Mouse (Mus musculus) thymus, adult 18-20 months (tissue): Measurements from ENCODE around the gene Miip.
"Not testable (repeated sequence)": the region's sequence is repeated elsewhere in the genome, so short reads cannot be mapped to it uniquely, and the experiment has no call there.

Experiments
- DNase-seq, 2 experiments: peaks; one replicate each; pipeline ENCODE4 v3.0.0; 2022; ENCODE audit warnings: mixed read lengths in 2 of 2

Gene Miip

GRCm38 (mm10) chr4:147867563-147868449, 810 bp downstream of the Miip start:
- no peak for DNase-seq

DNA sequence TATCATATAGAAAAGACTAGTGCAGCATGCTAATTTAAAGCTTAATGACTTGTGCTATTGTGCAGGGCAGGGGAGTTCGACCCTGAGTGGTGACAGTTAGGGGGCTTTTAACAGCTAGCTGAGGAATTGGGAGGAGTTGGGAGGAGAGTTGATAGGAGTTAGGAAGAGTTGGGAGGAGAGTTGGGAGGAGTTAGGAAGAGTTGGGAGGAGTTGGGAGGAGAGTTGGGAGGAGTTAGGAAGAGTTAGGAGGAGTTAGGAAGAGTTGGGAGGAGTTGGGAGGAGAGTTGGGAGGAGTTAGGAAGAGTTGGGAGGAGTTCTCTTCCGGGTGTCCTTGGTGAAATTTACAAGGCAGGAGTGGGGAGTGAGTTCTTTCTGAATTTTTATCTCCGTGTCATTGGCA, 1.8 kb downstream of the Miip start:
- not testable (repeated sequence) for DNase-seq

GRCm38 (mm10) chr4:147866056-147866455, 2.6 kb downstream of the Miip start:
- no peak for DNase-seq

DNA sequence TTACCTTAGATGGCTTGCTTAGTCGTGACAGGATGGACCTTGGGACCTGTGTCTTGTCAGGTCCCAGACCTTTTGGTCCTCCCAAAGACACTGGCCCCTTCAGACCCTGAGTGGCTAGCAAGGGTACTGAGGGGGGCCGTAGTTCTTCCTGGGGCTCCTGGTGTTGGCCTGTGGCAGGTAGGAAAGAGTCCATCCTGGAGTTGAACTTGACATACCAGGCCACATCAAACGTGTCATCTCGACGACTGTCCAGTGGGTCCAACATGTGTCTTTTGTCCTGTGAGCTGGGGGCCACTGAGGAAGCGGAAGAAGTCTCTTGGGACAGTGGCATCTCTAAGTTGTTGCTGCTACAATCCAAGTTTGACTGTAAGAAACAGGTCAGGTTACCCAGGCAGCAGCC, 3.0 kb downstream of the Miip start:
- no peak for DNase-seq

DNA sequence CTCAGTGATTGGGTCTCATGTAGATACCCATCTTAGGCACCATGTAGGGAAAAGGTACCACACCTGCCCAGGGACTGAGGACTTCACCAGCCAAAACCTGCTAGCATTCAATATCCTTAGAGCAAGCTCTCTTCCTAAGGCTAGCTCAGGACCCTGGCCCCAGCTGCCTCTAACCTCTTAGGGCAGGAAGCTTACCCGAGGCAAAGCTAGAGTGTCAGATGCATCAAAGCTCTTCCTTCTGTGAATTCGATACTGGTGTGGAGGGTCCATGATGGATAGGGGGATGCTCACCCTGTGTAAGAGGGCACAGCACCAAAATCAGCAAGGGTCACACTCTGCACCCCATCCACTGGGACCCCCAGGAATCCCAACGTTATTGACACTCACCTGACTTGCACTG, 6.6 kb downstream of the Miip start:
- DNase-seq, result no peak

DNA sequence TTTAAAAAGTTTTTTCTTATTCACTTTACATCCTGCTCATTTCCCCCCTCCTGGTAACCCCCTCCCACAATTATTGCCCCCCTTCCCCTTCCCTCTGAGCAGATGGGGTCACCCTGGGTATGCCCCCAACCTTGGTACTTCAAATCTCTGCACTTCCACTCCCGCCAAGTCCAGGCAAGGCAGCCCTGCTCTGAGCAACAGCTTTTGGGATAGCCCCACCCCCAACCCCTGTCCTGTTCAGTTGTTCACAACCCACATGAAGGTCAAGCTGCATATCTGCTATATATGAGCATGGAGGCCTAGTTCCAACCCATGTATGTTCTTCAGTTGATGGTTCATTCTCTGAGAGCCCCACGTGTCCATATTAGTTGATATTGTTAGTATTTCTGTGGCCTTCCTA, 17.8 kb downstream of the Miip start:
- DNase-seq, result no peak

DNA sequence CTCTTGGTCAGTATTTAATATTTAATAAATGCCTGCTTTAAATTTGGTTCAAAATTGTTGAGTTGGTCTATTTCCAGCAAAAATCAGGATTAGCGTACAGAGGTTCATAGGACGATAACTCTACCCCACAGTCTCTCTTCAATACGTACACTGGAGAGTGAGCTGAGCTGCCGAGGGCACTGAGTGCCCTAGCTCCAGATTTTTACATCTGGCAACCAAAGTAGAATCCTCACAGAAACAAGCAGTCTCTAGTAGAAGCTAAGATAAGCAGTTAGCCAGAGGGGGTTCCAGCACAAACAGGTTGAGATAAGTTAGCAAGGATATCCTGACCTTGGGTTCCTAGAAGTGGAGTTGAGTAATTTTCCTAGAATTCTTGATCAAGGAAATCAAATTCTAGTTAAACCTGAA, 20.0 kb downstream of the Miip start:
- DNase-seq, result no peak

DNA sequence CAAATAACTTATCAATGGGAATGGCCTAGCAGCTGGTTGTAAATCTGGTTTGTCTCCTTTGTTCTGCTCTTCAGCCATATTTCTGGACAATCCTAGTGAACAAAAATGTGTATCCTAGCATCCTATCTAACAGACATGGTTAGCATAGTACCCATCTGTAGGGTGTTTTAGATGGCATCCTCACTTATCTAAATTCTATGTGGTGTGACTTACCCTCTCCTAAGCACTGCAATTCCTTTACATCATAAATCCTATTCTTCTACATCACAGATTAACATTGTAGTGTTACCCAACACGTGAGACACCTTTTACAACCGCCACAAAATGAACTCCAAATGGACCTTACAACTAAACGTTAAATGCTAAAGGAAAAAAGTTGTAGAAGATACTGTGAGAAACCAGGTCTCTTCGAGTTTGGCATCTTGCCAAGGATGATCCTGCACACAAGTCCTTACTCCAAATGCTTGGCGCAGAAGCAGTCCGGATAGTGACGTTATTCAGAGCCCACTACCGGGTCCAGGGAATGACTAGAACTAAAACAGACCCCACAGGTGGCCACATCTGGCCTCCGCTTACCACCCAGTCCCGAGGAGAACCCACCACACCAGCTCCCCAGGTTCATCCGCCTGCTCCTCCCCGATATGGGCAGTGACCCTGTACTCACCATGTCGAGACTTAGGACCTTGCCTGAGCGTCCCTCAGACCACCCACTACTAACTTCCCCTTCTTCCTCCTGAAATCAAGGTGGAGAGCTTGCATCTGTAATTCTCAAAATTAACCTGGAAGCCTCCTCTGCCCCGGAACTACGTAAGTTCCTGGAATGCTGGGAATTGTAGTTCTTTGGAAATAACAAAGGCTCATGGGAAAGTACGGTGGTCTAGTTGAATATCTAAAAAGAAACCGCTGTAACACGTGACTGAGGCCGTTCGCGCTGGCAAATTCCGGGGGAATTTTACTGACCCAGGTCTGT, 20.7 kb downstream of the Miip start, which contains the start of gene Zfp933:
TSS of gene Zfp933 (minus strand) at position 753 of the 970 bp plus-strand sequence.
- DNase-seq, result peak; percentile 30 to 51

DNA sequence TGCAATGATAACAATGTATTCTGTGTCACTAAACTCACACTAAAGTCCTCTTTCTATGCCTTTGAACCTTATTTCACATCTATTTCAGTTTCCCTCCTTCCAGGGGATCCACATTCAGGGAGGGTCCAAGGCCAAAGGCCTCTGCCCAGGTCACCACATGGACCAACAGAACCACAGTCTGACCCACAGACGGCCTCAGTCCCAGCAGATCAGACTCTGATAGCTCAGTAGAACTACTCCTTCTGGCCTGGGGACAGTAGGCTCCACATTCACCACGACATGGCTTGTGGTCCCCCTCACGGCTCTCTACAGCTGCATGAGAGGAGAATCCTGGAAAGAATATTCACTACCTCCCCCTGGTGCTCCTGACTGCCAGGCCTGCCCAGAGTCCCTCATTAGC, 25.7 kb downstream of the Miip start:
- DNase-seq, result no peak

DNA sequence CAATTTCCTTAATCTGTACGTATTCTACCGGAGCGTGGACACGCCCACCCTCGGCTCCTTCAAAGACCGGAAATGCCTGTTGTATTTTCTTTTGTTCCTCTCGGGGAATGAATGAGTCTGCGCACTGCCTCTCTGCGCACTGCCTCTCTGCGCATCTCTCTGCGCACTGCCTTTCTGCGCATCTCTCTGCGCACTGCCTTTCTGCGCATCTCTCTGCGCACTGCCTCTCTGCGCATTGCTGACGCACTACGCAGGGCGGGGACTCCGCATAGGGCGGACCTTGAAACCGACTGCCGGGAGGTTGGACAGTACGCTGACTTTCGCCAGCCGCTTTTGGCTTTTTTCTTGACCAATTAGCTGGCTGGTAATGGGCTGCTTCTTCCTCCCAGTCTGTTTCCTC, 29.3 kb downstream of the Miip start:
- DNase-seq, result peak; percentile 30 to 40

- no peak for DNase-seq
Measured at GRCm38 (mm10) chr4:147824389-147824788, 44.2 kb downstream of the Miip start.

DNA sequence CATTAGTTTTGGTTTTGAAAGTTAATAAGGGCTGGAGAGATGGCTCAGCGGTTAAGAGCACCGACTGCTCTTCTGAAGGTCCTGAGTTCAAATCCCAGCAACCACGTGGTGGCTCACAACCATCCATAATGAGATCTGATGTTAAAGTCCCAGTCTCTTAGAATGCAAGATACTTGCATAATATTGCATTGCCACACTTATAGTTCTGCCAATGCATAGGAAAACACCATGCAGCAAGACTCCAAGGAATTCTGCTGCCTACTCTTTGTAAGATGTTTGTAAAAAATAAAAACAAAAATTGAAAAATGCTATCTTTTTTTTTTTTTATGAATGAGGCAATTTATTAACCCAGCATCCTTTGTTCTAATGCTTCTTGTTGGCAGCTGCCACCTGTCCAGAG, 47.2 kb downstream of the Miip start:
- not testable (repeated sequence) for DNase-seq

- not testable (repeated sequence) for DNase-seq
Measured at GRCm38 (mm10) chr4:147819659-147820058, 49.0 kb downstream of the Miip start.

DNA sequence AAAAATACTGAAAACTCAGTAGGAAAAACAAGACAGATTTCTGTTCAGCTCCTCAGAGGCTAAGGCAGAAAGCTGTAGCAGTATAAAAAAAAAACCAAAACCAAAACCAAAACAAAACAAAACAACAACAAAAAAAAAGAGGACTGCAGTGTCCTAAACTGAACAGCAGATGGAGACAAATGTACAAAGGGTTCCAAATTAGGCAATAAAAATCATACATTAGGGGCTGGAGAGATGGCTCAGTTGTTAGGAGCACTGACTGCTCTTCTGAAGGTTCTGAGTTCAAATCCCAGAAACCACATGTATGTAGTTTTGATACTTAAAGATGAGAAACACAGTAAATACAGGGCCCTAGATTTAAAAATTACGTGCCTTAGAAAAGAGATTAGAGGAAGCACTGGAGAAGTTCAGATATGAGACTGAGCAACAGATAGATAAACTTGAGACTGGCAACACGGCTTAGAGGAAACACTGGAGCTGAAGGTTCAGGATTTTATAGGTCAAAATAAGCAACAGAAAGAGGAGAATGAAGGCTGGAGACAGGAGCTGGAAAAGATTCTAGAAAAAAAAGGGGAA, 53.9 kb downstream of the Miip start:
- DNase-seq, result no peak

DNA sequence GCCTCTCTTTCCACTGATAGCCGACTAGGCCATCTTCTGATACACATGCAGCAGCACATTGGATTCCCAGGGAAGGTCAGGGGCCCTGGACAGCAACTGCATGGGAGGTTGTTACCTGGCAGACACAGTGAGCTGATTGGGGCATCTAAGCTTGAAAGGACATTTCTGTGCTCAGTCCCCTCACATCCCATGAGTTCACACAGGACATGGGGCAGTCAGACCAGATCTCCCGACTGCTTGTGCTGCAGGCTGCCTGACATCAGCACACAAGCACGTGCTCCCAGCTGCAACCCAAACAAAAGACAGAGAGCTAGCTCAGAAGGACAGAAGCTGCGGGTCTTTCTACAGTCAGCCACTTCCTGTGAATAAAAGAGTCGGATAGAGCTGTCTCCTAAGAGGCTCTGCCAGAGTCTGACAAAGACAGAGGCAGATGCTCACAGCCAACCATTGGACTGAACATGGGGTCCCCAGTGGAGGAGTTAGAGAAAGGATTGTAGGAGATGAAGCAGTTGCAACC, 55.3 kb downstream of the Miip start:
- no peak for DNase-seq
